ENCODE assay signal across 1 mouse cellular context in the genomic region with DNA sequence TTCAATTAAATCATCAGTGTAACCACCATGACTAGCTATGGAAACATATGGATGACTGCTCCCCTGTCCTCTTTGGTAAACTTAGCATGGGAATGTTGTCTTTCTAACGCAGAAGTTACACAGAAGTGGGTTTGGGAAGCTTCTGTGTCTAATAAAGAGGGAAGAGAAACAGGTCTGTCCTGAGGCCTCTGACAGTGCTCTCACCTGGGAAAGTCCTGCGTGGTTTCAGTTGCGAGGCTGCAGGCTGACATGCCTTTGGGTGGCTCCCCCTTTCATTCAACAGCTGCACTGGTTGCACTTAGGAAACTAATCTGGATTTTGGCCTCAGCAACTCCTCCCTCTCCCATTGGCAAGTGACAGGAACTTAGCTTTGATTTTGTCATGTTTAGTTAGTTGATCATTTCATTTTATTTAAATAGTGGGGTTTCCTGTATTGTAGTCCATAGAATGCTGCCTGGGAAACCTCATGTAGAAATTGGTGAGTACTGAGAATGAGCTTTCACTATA.
TF ChIP-seq lines count a peak whose summit lies in the region.

No protein-coding gene starts in this region.

TF ChIP-seq in CH12.LX, 34 proteins besides CTCF, POLR2A, EP300 and RAD21 (continued from another document):
- TF ChIP-seq JUN (IDR thresholded peaks at IDR 0.05; ENCODE audit: insufficient read depth, low read depth, low read length): no peak
- TF ChIP-seq SMC3 (IDR thresholded peaks at IDR 0.05; ENCODE audit: low read depth, low read length): no peak
